Mouse (Mus musculus) testis, adult 2 months (tissue): ENCODE data around the gene Ldlrad3.

Experiments used
- CTCF ChIP-seq: fragments of 200-500 bp; IDR thresholded peaks from 2 replicates; pipeline ENCODE4 v1.5.1; 2012; ENCODE audit warnings: low read depth, mild to moderate bottlenecking, inconsistent platforms, low read length, moderate library complexity; ENCODE audit not compliant: control insufficient read depth, insufficient read depth, insufficient replicate concordance
- POLR2A ChIP-seq: fragments of 200-500 bp; IDR thresholded peaks from 2 replicates; pipeline ENCODE4 v1.6.1; 2012; ENCODE audit warnings: low read depth, mild to moderate bottlenecking, inconsistent platforms, low read length, moderate library complexity; ENCODE audit not compliant: control insufficient read depth

- TF ChIP-seq POLR2A (no peak), CTCF (no peak)
Observed at GRCm38 (mm10) chr2:102226274-102226673, 40.1 kb upstream of the Ldlrad3 start.
